Mouse (Mus musculus): ENCODE measurements at regions not wholly inside any gene's neighbourhood (a gene's known extent, or its start where the extent isn't known, plus 50 kb on each side); places are given as distances from the start of the nearest gene placed in this dataset.

DNA sequence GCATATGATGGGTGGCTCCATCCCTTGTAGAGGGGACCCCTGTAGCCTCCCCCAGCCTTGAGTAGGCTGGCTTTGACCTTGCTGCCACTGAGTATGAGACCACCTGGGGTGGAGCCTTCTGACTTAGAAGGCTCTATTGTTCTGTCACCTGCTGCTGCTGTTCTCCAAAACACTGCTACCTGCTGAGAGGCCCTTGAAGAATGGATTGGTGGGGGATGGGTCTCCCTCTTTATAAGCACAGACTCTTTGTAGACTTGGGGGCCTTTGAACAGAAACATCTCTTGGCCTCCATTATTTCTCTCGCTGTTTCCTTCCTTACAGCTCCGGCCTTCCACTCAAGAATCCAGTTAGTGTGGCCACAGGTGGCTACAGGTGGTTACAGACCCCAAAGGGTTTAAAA, 576.1 kb upstream of the 4930452B06Rik start:
- TF ChIP-seq EP300 (IDR thresholded peaks at IDR 0.05; ENCODE audit: low read depth) (no peak), CTCF (IDR thresholded peaks at IDR 0.05; ENCODE audit: low read depth) (no peak)
